Mouse (Mus musculus): ENCODE data around the gene Col6a6.

The Col6a6 gene

DNA sequence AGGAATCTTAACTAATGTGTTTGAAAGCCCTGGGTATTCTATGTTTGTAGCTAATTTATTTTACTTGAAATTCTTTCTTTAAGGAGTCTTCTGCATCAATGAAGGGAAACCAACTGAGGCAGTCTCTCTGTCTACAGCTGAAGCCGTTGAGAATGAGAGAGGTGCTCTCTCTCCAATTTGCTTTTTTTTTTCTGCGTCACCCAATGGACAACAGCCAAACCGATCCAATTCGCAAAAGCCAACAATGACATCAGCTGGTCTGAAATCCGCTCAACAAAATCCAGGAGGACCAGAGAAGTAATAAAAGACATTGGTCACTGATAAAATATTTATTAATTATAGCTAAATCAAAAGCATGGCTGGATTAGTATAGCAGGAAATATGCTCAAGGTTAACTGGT lies 26.5 kb downstream of the Col6a6 start:
- DNase-seq (ENCODE audit: extremely low spot score, low spot score): no peak

DNA sequence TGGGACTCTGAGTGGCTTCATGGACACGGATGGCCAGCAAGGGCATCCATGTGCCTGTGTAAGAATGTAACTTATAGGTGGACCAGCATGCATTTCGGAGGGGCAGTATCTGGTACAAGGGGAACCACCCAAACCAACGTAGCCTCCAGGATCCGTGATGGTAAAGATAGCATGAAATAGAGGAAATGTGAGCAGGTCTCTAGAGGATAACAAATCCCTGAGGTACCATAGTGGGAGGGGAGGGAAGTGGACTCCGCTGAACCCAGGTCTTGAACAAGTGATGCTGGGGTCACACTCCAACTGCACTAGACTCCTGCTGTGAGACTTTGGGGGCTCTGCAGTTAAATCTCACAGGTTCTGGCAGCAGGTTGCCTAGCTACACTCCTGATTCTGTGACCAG lies 27.7 kb downstream of the Col6a6 start:
- no peak for DNase-seq (ENCODE audit: extremely low spot score, low spot score)

DNA sequence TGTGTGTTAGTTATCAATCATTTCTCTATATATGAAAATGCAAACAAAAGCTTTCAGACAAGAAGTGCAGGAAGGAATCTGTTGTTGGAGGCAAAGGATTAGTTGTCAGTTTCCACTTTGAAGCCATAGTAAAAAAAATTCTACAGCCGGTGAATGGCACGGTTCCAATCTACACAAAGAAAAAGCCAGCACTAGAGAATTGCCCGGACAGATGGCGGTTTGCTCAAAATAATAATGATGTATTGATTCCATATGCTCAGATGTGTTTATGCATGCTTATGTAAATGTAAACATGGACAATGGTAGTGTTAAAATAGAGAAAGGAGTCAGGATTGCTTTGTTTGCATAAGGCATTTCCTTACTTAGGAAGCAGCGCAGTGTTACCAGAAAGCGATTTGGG lies 31.8 kb downstream of the Col6a6 start:
- no peak for DNase-seq (ENCODE audit: extremely low spot score, low spot score)

- DNase-seq (ENCODE audit: extremely low spot score, low spot score): no peak
Observed at GRCm38 (mm10) chr9:105794965-105795364, 33.0 kb downstream of the Col6a6 start.

DNA sequence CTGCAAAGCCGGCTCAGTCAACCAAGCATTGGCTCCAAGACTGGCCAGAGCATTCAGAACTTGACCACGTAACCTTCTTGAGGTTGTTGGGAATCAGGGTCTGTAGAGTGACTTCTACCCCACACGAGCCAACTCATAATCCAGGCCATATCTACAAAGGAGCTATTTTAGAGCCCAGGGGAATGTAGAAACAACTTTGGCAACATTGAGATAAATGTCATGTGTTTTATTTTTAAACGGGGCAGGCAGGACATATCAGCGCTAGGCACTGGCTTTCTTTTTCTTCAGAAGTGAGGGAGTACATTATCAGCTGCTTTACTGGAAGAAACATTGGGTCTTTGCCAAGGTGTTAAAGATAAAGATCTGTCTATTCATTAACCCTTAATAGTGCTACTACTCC lies 36.1 kb downstream of the Col6a6 start:
- no peak for DNase-seq (ENCODE audit: extremely low spot score, low spot score)

DNA sequence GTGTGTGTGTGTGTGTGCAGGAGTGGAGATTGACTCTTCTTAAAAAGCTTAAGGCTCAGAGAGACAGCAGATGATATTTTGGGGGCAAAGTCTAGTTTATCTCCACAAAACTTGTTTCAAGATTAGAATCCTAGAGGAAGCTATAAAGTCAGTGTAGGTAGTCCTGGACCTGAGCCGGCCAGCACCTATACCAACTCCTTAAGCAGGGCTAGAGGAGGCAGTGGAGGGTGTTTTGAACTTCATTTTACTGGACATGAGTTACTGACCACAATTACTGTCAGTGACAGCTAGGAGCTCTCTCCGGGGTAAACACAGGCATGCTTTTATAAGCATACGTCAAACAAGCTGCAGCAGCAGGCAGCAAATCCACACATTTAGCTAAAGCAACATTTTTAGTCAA lies 39.8 kb downstream of the Col6a6 start:
- no peak for DNase-seq (ENCODE audit: extremely low spot score, low spot score)

GRCm38 (mm10) chr9:105787800-105788199 lies 40.2 kb downstream of the Col6a6 start:
- DNase-seq (ENCODE audit: extremely low spot score, low spot score): no peak

DNA sequence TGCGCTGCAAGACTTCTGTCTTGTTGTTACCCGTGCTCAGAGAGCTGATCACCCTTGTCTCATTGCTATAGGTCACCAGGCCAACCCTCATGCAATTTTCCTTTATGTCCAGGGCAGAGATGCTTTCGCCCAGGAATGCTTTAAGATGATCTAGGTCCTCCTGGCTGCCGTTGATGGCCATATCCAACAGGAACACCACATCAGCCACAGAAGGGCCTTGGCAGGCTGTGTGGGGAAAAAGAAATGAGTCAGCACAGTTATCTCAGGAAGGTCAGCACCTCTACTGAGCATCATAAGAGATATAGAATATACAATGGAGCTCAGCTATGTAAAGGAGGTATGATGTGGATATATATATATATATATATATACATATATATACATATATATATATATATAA lies 43.9 kb downstream of the Col6a6 start:
- DNase-seq (ENCODE audit: extremely low spot score, low spot score): no peak

- no peak for DNase-seq (ENCODE audit: extremely low spot score, low spot score)
Observed at GRCm38 (mm10) chr9:105780696-105781095, 47.3 kb downstream of the Col6a6 start.

- DNase-seq (ENCODE audit: extremely low spot score, low spot score): no peak
Observed at GRCm38 (mm10) chr9:105778741-105779140, 49.2 kb downstream of the Col6a6 start.

DNA sequence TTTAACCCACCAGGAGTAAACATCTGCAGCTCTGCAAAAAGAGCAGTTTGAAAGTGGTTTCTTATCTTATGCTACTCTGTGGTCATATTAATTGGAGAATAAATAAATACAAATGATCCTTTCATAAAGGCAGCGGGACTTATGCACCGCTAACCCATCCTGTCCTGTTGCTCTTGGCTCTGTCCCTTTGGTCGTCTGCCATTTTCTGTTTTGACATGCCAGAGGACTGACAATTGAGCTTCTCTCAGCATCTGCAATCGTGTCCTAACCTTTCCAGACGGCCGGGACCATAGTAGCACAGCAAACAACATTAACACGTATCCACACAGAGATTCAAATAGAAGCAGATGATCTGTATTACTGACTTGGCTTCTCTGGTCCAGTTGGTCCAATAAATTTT lies 53.1 kb downstream of the Col6a6 start:
- DNase-seq (ENCODE audit: extremely low spot score, low spot score): no peak

GRCm38 (mm10) chr9:105774321-105774720 lies 53.6 kb downstream of the Col6a6 start:
- DNase-seq (ENCODE audit: extremely low spot score, low spot score): no peak

DNA sequence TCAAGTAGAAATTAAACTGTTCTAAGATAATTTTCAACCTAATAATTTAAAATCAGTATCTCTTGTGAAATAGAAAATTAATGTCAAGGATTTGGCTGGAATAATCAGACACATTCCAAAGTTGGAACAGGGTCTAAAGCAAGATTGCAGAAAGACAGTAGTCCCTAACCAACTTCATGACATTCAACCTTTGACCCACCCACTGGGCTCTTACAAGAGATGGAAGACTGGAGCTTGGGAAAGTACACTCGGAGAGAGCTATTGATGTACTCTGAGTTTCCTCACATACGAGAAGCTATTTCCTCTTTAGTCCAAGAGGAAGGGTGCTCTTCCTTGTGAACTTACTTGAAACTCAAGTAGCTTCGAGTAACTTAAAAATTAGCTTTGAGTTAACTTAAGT lies 56.6 kb downstream of the Col6a6 start:
- no peak for DNase-seq (ENCODE audit: extremely low spot score, low spot score)

GRCm38 (mm10) chr9:105770690-105771089 lies 57.3 kb downstream of the Col6a6 start:
- DNase-seq (ENCODE audit: extremely low spot score, low spot score): no peak

DNA sequence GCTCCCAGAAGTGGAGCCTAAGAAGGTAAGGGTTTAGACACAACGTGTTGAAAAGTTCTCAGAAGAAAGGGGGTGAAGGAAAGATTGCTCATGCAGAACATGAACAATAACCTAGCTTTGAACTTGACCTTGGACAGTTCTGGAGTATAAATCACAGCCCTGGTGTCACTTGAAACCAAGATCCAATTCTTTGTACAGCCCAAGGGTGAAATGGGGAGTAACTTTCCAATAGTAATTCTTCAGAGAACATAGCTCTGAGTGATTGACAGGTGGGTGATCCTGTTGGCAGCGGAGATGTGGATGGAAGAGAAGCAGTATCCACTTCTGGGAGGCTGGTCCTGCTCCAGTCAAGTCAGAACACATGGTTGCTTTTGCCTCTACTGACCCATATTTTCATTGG lies 62.1 kb downstream of the Col6a6 start:
- no peak for DNase-seq (ENCODE audit: extremely low spot score, low spot score)

DNA sequence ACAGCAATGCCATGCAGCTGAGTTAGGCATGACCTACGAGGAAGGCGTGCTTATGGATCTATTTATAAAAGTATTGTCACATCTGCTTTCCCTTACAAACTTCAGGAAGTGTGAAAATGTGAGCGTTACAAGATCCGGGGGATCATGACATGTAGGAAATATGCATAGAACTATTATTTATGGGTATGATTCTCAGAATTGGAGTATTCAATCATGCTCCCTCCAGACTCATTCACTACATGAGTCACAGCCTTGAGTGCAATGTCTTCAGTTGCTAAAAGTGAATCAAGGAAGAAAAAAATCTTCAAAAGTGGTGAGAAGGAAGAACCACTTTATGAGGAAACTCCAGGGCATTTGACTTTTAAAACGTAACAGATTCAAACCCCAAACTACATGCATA lies 63.3 kb downstream of the Col6a6 start:
- DNase-seq (ENCODE audit: extremely low spot score, low spot score): no peak

DNA sequence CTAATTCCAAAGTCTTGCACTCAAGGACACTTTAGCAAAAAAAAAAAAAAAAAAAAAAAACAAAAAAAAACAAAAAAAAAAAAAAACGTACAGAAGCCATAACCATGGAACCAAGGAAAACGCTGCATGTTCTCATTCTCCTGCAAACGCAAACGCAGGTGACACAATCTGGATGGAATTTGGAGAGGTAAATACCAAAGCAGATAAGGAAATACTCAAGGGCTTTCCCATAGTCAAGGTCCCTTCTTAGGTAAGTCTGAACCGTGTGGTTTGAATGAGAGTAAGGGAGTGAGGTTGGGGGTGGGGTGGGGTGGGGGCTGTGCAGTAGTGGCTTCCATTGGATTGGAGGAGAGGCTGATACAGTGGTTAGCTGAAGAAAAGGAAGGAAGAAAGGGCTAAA lies 63.8 kb downstream of the Col6a6 start:
- no peak for DNase-seq (ENCODE audit: extremely low spot score, low spot score)

DNA sequence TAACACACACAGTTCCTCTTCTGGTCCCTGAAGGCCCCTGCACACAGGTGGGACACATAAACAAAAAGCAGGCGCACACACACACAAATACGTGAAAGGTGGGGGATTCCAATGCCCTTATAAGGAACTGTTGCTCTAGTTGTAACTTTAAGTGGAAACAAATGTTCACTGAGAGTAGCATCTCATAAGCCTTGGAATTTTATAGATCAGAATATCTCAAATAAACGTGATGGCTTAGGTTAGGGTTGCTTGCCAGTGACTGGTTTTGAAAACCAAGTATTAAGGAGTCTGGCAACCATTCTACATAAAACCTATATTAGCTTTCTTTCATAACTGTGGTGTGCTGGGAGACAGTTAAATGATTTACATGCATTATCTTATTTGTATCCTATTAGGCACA lies 64.3 kb downstream of the Col6a6 start:
- DNase-seq (ENCODE audit: extremely low spot score, low spot score): no peak

- DNase-seq (ENCODE audit: extremely low spot score, low spot score): no peak
Observed at GRCm38 (mm10) chr9:105762274-105762673, 65.7 kb downstream of the Col6a6 start.

DNA sequence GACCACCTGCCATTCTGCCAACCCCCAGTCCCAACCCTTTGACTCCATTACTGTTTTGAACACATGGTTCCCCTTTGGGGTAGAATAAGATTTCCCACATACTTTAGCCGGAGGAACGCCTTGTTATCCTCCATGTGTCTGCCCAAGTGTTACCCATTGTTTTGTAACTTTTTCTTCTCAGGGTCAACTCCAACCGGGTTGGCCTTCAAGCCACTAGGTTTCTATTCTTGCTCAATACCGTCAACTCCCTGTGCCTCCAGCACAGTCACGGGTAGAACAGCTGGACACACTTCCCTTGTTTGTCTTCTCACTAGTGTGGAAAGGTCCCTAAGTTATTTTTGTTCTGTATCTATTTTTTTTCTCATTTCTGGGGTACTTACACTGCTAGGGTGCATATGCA lies 69.1 kb downstream of the Col6a6 start:
- DNase-seq (ENCODE audit: extremely low spot score, low spot score): no peak

GRCm38 (mm10) chr9:105758173-105758765 lies 69.7 kb downstream of the Col6a6 start:
- DNase-seq (ENCODE audit: extremely low spot score, low spot score): peak; percentile 32

DNA sequence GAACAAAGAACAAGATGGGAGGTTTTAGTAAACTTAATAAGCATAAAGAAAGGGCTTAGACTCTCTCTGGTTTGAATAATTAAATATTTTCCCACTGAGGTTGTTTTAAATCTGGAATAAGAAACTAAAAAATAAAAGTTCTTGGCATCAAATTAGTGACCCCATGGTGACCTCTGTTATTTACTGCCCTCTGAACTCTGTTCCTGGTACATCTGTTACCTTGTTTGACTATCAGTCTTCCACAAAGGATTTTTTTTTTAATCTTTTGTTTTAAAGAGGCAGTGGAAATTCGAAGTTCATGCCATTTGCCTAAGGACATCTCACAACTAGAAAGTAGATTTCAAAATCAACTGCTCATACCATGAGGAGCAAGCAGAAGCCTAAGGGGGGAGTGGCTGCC lies 73.7 kb downstream of the Col6a6 start:
- DNase-seq (ENCODE audit: extremely low spot score, low spot score): no peak

GRCm38 (mm10) chr9:105745861-105746260 lies 82.1 kb downstream of the Col6a6 start:
- DNase-seq (ENCODE audit: extremely low spot score, low spot score): no peak

DNA sequence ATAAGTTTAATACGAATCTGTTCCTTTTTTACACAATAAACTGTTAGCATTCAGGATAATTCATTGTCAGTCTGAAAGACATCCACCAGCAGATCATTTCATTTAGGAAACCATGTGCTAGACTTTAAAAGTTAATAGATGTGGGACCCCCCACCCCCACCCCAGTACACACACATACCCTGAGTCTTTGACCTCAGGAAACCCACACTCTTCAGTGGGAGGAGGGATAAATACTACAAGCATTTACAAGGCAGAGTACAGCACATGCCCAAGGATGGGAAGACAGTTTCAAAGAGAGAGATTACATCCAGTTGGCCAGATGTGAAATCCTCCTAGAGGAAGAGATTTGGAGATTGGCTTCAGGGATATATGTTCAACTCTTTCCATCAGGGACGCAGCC lies 87.5 kb downstream of the Col6a6 start:
- no peak for DNase-seq (ENCODE audit: extremely low spot score, low spot score)

Data from neural tube, embryonic 10.5 days (tissue).